Mouse (Mus musculus): ENCODE results near the gene Ajm1. TPM values are rescaled to one million over a fixed set of nuclear protein-coding genes. Genes with fewer than 3 reads are reported as not detected.
"Not testable (repeated sequence)": the region's sequence is repeated elsewhere in the genome, so short reads cannot be mapped to it uniquely, and the experiment has no call there.

Gene Ajm1
- total RNA-seq, 2 experiments from 2014 or later: 104 to 117 TPM

DNA sequence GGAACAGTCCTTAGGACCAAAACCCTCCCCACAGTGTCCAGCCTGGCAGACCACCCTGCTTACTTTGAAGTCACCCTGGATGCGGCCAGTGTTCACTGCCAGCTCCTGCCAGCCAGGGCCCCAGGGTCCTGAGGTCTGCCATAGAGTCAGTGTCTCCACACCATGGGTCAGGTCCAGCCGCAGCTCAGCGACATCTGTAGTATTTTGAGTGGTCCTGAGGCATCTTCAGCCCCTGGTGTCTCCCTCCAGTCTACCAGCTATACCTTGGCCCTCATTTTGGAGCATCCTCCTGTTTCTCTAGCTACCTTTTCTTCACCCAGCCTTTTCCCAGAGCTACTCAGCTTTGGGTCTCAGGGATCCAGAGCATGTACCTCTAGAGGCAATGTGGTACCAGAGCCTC is 12.2 kb downstream of the Ajm1 start:
- DNase-seq (ENCODE audit: extremely low spot score in 1 of 2, low spot score in 1 of 2): no peak

DNA sequence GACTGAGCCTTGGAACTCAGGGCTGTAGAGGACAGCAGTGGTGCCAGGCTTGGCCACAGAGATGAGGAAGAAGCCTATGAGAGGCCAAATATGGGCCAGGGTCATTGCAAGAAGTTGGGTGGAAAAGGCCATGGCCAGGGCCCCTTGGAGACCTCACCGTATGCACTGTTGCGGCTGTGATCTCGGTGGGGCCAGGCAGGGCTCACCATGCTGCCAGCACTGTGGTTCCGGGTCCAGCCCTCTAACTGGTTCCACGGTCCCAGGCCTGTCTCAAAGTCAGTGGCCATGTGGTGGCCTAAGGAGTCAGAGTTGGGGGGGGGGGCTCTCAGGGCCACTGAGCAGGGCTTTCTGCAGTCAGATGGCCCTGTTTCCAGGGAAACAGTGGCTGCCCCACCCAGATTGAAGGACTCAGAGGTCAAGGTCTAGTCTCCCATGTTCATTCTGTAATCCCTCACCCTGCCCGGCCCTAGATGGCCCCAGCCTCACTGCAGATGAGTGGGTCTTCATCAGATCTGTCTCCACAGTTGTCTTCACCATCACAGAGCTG is 13.0 kb downstream of the Ajm1 start:
- no peak for DNase-seq (ENCODE audit: extremely low spot score in 1 of 2, low spot score in 1 of 2)

DNA sequence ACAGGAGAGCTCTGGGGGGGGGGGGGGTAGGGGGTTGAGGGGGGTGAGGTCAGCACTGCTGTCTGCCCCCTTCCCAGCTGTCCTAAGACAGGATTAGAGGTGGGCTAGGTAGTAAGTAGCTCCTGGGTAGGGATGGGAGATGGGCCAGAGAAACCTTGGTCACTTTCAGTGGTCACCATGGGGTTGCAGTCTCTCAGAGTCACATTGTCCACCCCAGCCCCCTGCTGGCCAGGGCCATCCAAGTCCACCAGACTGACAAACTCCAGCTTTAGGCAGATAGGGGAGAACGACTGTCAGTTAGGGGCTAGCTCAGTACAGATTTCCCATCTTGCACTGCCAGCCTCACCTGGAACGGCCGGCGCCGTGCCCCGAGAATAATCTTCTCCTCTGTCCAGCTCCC is 15.0 kb downstream of the Ajm1 start:
- no peak for DNase-seq (ENCODE audit: extremely low spot score in 1 of 2, low spot score in 1 of 2)

DNA sequence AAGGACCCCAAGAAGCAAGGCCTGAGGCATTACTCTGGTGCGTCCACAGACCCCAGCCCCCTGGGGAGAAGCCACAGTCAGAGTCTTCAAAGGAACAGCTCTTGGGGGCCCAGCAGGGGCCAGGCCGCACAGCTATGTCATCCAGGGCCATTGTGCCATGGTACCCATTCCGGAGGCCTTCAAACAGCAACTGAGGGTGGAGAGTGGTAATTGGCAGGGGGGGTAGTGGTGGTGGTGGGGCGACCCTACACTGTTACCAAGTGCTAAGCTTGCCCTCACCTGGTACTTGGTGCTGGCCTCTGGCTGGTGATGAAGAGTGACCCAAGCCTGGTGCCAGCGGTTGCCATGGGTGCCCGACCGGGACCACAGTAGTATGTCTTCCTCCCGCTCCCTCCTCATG is 15.8 kb downstream of the Ajm1 start:
- no peak for DNase-seq (ENCODE audit: extremely low spot score in 1 of 2, low spot score in 1 of 2)

DNA sequence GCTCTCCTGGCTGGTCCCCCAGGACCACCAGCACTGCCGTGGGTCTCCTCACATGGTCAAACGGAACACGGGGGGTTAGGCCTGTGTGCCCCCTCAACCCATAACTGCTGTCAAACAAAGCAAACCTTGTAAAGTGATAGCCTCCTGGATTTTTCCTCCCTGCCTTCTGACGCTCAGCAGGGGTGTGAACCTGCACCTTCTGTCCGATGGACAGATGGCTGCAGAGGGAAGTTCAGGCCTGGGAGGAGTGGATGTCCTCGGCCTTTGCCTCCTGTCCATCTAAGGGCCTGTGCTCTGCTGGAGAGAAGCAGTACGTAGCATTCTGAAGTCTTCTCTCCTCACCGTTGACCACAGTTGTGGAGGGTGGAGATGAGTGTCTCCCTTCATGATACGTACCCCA is 19.6 kb downstream of the Ajm1 start:
- no peak for DNase-seq (ENCODE audit: extremely low spot score in 1 of 2, low spot score in 1 of 2)

DNA sequence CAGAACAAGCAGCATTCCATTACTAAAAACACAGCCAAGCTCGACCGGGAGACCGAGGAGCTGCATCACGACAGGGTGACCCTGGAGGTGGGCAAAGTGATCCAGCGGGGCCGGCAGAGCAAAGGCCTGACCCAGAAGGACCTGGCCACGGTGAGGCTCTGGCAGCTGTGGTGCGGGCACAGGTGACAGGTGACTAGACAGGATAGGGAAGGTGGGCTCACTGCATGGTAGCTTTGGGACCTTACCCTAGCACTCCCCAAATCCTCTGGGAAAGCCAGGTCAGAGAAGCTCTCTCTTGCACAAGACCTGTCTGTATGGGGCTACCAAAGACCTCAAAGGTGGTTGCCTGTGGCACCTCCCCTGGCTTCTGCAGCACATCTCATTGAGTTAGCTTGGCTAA is 21.0 kb downstream of the Ajm1 start:
- no peak for DNase-seq (ENCODE audit: extremely low spot score in 1 of 2, low spot score in 1 of 2)

DNA sequence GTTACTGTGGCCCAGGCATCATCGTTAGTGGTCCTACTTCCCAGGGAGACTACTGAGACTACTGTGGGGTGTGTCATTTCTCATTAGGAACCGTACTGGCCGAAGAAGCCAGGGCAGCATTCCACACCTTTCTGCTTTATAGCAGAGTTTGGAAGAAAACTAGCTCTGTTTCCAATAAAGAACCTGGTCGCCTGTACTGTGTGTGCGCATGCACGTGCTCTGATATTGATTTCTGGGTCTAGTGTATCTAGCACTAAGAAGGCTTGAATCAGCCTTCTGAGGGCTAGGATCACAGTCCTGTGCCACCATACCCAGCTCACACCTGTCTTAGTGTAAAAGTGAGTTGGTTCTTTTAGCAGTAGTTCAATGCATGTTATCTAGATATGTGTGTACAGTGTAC is 22.8 kb downstream of the Ajm1 start:
- no peak for DNase-seq (ENCODE audit: extremely low spot score in 1 of 2, low spot score in 1 of 2)

DNA sequence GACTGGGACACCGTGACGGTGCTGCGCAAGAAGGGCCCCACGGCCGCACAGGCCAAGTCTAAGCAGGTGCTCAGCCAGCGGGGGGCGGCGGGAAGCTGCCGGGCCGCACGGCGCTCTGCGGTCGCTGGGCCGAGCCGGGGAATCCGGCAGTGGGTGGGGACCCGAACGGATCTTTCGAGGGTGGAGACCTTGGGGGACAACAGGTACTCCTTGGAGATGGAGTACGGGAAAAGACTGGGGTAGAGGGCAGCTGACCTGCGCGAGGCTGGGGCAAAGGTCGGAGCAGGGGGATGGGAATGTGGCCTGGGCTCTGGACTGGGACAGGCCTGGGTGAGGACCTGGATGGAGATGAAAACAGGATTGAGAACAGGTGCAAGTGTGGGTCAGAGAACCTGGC is 23.6 kb downstream of the Ajm1 start:
- no peak for DNase-seq (ENCODE audit: extremely low spot score in 1 of 2, low spot score in 1 of 2)

DNA sequence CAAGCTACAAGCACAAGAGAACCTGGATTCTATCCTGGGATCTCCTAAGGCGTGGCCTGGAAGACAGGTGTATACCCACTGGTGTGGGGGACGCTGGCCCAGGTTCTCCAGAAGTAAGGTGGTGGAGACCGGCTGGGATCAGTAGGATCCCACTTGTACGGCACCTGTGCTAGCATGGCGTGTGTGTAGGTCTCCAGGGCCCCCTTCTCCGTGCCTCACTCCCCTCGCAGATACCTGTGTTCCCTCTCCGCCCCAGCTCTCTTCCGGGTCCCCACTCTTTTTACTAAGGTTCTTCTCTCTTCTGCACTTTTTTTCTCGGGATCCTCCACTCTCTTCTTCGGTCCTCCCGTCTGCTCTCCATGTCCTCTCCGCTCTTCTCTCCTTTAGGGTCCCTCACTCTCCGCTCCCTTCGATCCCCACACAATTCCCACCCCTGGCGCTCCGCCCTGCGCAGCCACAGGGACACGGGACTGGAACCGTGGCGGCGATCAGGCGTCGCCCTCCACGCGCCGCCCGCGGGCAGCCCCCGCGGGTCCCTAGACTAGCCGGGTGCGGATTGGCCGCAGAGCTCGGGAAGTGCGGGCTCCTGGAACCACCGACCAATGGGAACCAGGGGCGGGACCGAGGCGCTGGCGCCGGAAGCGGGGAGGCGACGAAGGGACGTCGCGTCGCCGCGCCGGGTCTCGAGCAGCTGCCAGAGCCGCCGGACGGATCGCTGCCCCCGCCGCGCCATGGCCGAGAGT is 24.2 kb downstream of the Ajm1 start, which contains the start of gene Edf1:
Edf1 (plus strand) TSS at position 627 of the 743 bp plus-strand sequence.
- peak; percentile 83 to 90 for DNase-seq (ENCODE audit: extremely low spot score in 1 of 2, low spot score in 1 of 2)

DNA sequence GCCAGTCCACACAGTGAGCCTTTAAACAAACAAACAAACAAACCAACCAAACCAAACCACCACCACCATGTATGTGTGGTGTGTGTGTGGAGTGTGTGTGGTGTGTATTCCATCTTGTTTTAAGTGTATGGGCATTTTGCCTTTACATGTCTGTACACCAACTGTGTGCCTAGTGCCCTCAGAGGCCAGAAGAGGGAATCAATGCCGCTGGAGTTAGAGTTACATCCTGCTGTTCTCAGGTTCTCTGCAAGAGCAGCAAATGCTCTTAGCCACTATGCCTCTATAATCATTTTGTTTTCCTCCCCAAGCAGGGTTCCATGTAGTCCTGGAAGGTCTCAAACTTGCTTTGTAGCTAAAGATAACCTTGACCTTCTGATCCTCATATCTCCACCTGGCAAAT is 25.3 kb downstream of the Ajm1 start:
- DNase-seq (ENCODE audit: extremely low spot score in 1 of 2, low spot score in 1 of 2): no peak

DNA sequence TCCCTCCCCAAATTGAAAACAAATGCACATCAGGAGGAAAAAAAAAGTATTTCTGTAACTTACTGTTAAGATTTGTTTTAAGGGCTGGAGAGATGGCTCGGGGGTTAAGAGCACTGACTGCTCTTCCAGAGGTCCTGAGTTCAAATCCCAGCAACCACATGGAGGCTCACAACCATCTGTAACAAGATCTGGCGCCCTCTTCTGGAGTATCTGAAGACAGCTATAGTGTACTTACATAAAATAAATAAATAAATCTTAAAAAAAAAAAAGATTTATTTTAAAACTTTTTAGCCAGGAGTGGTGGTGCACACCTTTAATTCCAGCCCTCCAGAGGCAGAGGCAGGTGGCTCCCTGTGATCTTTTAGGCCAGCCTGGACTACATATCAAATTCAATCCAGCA is 26.1 kb downstream of the Ajm1 start:
- not testable (repeated sequence) for DNase-seq (ENCODE audit: extremely low spot score in 1 of 2, low spot score in 1 of 2)

DNA sequence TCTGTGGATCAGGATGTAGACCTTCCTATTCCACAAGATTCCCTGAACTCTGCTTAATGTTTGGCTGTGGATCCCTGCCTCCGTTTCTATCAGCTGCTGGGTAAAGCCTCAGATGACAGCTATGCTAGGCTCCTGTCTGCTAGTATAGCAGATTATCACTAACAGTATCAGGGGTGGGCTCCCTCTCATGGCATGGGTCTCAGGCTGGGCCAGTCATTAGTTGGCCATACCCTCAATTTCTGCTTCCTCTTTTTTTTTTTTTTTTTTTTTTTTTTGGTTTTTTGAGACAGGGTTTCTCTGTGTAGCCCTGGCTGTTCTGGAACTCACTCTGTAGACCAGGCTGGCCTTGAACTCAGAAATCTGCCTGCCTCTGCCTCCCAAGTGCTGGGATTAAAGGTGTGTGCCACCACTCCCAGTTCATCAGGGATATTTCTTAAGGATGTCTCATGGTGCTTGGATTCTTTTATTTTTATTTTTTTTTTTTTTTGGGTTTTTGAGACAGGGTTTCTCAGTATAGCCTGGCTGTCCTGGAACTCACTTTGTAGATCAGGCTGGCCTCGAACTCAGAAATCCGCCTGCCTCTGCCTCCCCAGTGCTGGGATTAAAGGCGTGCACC is 28.3 kb downstream of the Ajm1 start:
- not testable (repeated sequence) for DNase-seq (ENCODE audit: extremely low spot score in 1 of 2, low spot score in 1 of 2)

DNA sequence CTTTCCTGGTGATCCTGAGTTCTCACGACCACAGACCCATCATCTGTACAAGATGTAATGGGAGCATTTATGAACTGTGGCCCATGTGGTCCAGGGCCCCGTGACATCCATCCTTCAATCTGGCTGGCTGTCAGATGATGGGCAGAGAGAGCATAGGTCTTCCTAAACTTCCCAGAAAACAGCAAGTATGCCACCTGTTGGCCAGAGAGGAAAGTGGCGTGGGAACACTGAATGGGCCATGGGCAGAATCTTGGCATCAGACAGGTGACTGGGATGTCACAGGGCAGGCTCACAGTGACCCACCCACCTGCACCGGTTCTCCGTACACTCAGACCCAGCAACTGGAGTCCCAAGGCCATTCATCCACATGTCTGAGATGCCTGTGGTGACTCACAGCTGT is 30.4 kb downstream of the Ajm1 start:
- DNase-seq (ENCODE audit: extremely low spot score in 1 of 2, low spot score in 1 of 2): no peak

DNA sequence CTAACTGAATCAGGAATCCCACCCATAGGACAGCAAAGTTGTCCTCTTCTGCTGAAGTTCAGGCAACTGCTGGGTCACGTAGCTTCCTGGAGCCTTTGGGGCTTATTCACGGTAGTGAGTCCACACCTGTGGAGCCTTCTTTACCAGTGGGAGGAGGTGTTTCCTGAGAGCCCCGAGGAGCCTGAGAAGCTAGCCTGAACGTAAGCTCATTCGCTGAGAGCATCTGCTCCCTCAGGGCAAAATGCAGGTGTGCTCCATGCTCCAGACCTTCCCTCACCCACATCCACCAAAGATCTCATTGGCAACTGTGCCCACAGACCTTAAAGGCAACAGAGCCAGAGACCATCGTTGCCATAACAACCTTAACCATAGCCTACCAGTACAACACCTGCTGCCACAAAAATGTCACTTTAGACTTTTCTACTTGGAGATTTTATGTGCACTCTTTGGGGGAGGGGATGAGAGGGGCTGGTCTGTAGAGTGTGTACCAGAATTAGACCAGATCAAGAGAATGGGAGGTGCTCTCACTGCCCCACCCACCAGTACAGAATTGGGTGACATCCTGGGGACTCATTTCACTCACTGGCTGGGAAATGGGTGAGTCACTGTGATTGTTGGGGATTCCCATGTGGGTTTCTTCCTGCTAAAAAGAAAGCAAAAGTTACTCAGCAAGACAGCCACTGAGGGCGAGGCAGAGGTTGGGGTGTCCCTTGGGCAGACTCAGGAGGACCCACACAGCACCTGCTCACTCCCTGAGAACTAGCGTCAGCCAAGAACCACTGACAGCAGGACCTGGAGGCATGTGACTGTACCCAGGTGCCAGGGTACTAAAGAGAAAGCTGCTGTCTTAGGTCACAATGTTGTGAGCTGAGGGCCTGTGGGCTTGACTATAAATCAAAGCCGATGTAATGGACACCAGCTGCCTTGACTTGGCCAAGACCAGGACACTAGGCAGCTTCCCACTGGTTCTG is 32.3 kb downstream of the Ajm1 start:
- DNase-seq (ENCODE audit: extremely low spot score in 1 of 2, low spot score in 1 of 2): no peak

DNA sequence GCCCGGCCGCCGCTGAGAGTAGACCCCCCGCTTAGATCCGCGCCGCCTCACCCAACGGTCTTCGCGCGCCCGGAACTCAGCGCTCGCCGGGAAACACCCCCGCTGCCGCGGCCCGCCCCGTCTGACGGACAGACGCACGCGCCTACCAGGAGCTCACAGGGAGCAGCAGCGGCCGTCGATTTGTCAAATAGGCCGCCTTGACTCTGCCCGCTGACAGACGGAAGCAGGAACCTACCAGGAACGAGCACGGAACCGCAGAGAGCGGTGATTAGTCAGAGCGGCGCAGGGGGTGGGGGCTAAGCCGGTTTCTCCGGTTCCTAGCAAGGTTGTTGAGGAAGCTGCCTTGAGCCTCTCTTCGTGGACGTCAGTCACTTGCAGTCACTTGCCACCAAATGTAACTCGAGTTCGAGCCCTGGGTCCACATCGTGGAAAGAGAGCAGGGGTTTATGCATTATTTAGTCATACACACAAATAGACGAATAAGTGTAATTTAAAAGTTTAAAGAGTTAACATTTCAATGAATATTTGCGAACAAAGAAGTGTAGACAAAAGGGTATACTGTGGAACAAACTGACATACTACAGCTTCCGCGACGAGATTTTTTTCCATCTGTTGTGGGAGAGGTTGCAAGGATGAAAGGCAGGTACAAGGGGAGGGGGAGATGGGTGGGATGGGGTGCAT is 34.6 kb downstream of the Ajm1 start, which contains the start of gene Traf2:
Traf2 (minus strand) TSS at position 130 of the 681 bp plus-strand sequence.
- peak; percentile 94 to 96 for DNase-seq (ENCODE audit: extremely low spot score in 1 of 2, low spot score in 1 of 2)

DNA sequence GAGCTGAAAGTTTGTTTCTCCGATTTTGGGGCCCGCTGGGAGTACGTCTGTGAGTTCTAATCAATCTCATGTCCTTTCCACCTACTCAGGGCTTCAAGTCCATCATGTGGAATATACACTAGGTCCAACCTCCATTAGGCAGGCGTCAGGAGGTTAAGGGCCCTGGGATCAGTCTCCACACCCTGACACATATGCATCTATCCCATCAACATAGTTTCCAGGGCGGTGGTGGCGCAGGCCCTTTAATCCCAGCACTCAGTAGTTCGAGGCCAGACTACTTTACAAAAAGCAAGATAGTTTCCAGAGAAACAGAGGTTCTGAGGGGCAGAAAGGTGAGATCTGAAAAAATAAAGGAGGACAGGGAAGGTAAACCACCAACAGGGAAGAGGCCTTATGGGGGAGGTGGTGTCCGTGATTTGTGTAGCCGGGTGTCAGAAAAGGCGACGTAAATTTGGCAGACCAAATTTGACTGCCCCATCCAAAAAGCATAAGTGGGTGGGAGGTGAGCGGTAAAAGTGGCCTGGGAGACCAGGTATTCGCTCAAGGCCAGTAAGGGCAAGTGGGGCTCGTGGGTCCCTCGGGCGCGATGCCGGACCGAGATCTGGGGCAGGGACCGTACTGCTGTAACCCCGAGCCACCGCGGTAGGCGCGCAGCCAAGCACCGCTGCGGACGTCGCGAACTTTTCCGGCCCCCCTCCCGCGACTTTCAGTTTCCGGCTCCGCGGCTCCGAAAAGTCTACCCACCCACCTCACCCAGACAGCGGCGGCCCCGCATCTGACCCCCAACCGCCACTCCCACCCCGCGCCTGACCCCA is 35.4 kb downstream of the Ajm1 start:
- DNase-seq (ENCODE audit: extremely low spot score in 1 of 2, low spot score in 1 of 2): no peak

DNA sequence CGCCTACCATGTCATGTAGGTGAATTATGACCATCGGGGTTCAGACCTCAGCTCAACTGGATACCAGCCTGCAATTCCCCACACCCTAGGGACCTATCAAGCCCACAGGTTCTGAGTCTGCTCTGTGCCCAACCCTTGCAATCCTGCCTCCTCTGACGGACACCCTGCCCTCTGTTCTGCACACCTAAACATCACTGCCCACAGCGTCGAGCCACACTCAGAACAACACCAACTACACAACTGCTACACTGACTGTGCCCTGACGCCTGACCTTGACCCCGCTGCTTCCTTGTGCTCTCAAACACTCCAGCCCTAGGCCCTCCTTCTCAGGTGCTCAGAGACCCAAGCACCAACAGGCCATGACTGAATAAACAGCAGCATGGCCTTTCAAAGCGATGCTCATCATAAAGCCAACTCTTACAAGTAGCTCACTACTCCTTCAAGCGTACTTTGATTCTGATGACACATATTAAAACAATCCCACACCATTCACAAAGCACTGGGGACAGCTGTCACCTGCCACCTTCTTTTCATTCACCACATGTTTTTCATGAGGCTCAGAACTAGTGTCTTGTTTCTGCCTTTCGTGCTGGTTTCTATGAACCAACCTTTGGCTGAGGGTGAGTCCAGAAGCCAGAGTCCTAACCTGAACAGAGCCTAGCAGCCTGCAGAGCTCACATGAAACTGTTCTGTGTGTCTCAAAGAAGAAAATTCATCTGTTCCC is 39.8 kb downstream of the Ajm1 start:
- DNase-seq (ENCODE audit: extremely low spot score in 1 of 2, low spot score in 1 of 2): no peak

DNA sequence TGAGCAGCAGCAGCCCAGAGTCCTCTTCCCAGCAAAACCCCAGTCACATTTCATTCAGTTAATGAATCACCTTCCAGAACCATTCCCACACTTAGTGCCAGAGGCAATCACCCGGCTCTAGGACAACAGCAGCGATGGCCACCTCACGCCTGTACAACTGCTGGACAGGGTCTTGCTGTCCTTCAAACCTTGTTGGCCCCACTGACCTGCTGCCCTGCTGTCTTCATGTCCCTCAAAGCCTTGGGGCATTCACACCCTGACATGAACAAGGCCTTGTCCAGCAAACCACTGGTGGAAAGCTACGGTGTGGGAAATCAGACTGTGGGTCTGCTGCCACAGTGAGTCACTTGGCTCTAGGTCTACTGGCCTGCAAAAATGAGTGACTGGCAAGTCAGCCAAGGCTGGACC is 41.0 kb downstream of the Ajm1 start:
- no peak for DNase-seq (ENCODE audit: extremely low spot score in 1 of 2, low spot score in 1 of 2)

DNA sequence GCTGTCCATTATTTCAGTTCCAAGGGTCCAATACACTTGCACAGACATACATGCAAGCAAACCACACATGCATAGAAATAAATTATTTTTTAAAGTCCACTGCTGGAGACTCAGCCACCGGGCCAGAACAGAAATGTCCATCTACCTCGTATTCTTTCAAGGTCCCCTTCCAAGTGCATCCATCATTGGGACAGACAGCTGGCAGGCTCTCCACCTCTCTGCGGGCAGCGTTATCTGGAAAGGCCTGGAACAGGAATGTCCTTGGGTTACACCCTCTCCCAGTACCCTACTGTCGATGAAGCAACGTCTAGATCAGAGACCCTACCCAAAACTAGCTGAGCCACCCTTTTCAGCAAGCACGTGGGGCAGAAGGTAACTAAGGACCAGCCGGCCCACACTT is 45.0 kb downstream of the Ajm1 start:
- no peak for DNase-seq (ENCODE audit: extremely low spot score in 1 of 2, low spot score in 1 of 2)
